Mouse (Mus musculus): Measurements from ENCODE around the gene Asic1. TPM values are rescaled to one million over a fixed set of nuclear protein-coding genes. Genes with fewer than 3 reads are reported as not detected.
"Not testable (repeated sequence)": the region's sequence is repeated elsewhere in the genome, so short reads cannot be mapped to it uniquely, and the experiment has no call there.

The Asic1 gene
- total RNA-seq, 2 experiments from 2014 or later: not detected

GRCm38 (mm10) chr15:99715361-99715865, 45.2 kb downstream of the Asic1 start:
- peak; percentile 86 for ATAC-seq (replicated peaks; ENCODE audit: low FRiP score, poor library complexity, severe bottlenecking)

- ATAC-seq (replicated peaks; ENCODE audit: low FRiP score, poor library complexity, severe bottlenecking): peak; percentile 16
These were observed 46.0 kb downstream of the Asic1 start for GRCm38 (mm10) chr15:99715982-99716746.

GRCm38 (mm10) chr15:99716814-99717213, 46.6 kb downstream of the Asic1 start:
- no peak for ATAC-seq (replicated peaks; ENCODE audit: low FRiP score, poor library complexity, severe bottlenecking)

- ATAC-seq (replicated peaks; ENCODE audit: low FRiP score, poor library complexity, severe bottlenecking): no peak
These were observed 47.5 kb downstream of the Asic1 start, which contains the start of gene Gpd1 for GRCm38 (mm10) chr15:99717386-99718334. Gene Gpd1 (plus strand): TSS chr15:99717515.

GRCm38 (mm10) chr15:99718461-99719021, 48.4 kb downstream of the Asic1 start:
- ATAC-seq (replicated peaks; ENCODE audit: low FRiP score, poor library complexity, severe bottlenecking): no peak

- ATAC-seq (replicated peaks; ENCODE audit: low FRiP score, poor library complexity, severe bottlenecking): no peak
These were observed 49.7 kb downstream of the Asic1 start for GRCm38 (mm10) chr15:99719865-99720264.

- ATAC-seq (replicated peaks; ENCODE audit: low FRiP score, poor library complexity, severe bottlenecking): no peak
These were observed 52.0 kb downstream of the Asic1 start for GRCm38 (mm10) chr15:99721921-99722743.

GRCm38 (mm10) chr15:99723120-99723514, 52.9 kb downstream of the Asic1 start:
- ATAC-seq (replicated peaks; ENCODE audit: low FRiP score, poor library complexity, severe bottlenecking): no peak

GRCm38 (mm10) chr15:99723515-99724291, 53.5 kb downstream of the Asic1 start:
- ATAC-seq (replicated peaks; ENCODE audit: low FRiP score, poor library complexity, severe bottlenecking): no peak

- no peak for ATAC-seq (replicated peaks; ENCODE audit: low FRiP score, poor library complexity, severe bottlenecking)
These were observed 54.3 kb downstream of the Asic1 start for GRCm38 (mm10) chr15:99724292-99725021.

- ATAC-seq (replicated peaks; ENCODE audit: low FRiP score, poor library complexity, severe bottlenecking): peak; percentile 85
These were observed 55.4 kb downstream of the Asic1 start, which contains the start of gene Cox14 for GRCm38 (mm10) chr15:99725341-99726155. Gene Cox14 (plus strand): TSS chr15:99725618.

- ATAC-seq (replicated peaks; ENCODE audit: low FRiP score, poor library complexity, severe bottlenecking): no peak
These were observed 56.4 kb downstream of the Asic1 start for GRCm38 (mm10) chr15:99726549-99726948.

- ATAC-seq (replicated peaks; ENCODE audit: low FRiP score, poor library complexity, severe bottlenecking): not testable (repeated sequence)
These were observed 56.9 kb downstream of the Asic1 start for GRCm38 (mm10) chr15:99727039-99727438.

- no peak for ATAC-seq (replicated peaks; ENCODE audit: low FRiP score, poor library complexity, severe bottlenecking)
These were observed 57.4 kb downstream of the Asic1 start for GRCm38 (mm10) chr15:99727525-99727924.

GRCm38 (mm10) chr15:99728211-99728610, 58.0 kb downstream of the Asic1 start:
- ATAC-seq (replicated peaks; ENCODE audit: low FRiP score, poor library complexity, severe bottlenecking): no peak

GRCm38 (mm10) chr15:99729056-99729783, 59.1 kb downstream of the Asic1 start:
- no peak for ATAC-seq (replicated peaks; ENCODE audit: low FRiP score, poor library complexity, severe bottlenecking)

Data from erythroid progenitor cell, adult 5-6 weeks (primary cell).